Mouse (Mus musculus): Measurements from ENCODE around the gene Srp68. TPM values are rescaled to one million over a fixed set of nuclear protein-coding genes. Genes with fewer than 3 reads are reported as not detected.
"Not testable (repeated sequence)": the region's sequence is repeated elsewhere in the genome, so short reads cannot be mapped to it uniquely, and the experiment has no call there.

Gene Srp68
- polyA plus RNA-seq, 2 experiments from 2014 or later = 33.1 to 42.4 TPM

DNA sequence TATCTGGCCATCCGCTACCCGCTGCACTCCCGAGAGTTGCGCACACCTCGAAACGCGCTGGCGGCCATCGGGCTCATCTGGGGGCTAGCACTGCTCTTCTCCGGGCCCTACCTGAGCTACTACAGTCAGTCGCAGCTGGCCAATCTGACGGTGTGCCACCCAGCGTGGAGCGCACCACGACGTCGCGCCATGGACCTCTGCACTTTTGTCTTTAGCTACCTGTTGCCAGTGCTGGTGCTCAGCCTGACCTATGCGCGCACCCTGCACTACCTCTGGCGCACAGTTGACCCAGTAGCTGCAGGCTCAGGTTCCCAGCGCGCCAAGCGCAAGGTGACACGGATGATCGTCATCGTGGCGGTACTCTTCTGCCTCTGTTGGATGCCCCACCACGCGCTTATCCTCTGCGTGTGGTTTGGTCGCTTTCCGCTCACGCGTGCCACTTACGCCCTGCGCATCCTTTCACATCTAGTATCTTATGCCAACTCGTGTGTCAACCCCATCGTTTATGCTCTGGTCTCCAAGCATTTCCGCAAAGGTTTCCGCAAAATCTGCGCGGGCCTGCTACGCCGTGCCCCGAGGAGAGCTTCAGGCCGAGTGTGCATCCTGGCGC, 9.0 kb upstream of the Srp68 start:
- ATAC-seq = no peak

DNA sequence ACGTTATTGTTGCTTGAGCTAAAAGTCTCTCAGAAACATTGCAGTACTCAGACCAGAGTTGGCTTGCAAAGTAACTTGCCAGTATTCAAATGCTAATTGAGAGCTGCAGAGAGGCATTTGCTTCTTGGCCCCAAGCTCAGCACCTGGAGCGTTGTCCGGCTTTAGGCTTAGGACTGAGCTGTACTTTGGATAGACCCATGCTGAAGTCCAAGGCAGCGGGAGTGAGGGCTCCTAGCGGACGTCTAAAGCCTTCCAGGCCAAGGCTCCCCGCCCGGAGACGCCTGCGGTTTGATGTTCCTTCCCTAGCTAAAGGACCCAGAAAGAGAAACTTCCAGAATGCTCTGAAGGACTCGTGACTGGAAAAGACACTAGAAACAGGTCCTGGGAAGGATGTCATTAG, 8.1 kb upstream of the Srp68 start:
- ATAC-seq = no peak

DNA sequence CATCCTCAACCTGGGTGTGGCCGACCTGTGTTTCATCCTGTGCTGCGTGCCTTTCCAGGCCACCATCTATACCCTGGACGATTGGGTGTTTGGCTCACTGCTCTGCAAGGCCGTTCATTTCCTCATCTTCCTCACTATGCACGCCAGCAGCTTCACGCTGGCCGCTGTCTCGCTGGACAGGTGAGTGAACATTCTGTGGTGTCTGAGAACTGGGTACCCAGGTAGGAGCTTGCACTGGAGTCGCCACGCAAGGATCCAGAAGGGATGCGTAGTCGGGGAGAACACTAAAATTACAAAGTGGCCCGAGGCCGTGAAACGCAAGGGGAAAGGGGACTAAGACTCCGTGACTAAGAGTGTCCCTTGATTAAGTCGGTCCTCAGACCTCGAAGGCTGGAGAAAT, 7.7 kb upstream of the Srp68 start:
- ATAC-seq = no peak

DNA sequence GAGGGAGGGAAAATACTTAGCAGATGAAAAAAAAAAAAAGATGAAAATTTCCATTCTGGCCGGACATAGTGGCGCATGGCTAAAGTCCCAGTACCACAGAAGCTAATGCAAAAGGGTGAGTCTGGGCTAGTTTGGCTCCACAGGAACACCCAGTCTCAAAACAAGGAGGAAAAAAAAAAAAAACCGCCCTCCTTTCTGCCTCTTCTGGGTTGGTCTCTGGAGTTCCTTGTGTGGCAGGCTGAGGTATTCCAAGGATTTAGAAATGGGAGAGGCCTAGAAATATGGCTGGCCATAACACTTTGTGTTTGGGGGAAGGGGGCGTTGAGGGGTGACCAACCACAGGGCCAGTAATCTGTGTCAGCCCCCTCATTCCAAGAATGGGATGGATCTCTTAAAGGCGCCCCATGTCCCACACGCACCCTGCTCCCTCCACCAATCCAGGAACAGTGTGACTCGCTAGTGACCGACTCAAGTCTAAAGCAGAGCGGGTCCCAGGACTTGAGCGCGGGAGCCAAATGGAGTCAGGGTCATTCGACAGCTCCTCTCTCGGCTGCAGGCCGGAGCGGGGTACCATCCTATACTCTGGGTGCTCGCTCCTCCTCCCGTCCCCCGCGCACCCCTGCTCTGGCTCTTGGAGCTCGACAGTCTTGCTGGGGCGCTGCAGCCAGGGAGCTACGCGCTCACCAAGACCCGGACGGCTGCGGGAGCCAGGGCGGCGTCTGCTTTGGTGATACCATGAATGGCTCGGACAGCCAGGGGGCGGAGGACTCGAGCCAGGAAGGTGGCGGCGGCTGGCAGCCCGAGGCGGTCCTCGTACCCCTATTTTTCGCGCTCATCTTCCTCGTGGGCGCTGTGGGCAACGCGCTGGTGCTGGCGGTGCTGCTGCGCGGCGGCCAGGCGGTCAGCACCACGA, 7.0 kb upstream of the Srp68 start, which contains the start of gene Galr2:
Galr2 (plus strand) TSS at position 189 of the 913 bp plus-strand sequence.
- no peak for ATAC-seq

DNA sequence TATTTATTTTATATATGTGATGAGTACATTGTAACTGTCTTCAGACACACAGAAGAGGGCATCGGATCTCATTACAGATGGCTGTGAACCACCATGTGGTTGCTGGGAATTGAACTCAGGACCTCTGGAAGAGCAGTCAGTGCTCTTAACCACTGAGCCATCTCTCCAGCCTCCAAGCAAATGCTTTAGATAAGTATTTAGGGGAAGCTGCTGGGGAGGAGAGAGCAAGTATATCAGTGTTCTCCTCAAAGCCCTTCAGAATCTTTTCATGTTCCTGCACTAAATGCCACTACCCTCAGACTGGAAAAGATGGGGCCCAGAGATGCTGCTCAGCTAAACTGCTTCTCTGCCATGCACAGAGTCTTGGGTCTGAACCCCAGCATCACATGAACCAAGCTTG, 3.2 kb upstream of the Srp68 start:
- not testable (repeated sequence) for ATAC-seq

DNA sequence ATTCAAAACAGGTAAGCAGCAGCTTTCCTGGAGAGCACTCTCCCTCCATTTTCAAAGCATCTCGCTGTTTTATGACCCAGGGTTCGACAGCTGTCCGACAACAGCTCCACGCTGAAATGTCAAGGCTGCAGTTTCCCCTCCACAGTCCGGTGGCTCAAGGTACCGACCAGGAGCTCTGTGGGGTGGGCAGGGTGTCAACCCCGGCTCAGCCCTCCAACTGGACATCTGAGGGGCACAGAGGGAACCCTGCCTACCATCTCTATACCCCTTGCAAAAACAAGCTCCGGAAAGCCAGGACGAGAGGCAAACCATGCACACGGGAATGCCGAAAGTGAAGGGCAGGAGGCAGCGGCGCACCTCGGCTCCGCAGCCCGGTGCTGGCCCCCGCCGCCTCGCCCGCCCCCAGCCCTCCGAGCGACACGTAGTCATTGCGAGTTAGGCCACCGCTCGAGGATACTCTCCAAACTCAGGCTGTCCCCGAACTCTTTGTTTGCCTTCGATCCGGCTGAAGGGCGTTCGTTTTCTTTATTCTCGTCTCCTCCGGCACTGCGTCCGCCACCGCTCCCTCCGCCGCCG, 460 bp downstream of the Srp68 start:
- ATAC-seq = peak; percentile 31

DNA sequence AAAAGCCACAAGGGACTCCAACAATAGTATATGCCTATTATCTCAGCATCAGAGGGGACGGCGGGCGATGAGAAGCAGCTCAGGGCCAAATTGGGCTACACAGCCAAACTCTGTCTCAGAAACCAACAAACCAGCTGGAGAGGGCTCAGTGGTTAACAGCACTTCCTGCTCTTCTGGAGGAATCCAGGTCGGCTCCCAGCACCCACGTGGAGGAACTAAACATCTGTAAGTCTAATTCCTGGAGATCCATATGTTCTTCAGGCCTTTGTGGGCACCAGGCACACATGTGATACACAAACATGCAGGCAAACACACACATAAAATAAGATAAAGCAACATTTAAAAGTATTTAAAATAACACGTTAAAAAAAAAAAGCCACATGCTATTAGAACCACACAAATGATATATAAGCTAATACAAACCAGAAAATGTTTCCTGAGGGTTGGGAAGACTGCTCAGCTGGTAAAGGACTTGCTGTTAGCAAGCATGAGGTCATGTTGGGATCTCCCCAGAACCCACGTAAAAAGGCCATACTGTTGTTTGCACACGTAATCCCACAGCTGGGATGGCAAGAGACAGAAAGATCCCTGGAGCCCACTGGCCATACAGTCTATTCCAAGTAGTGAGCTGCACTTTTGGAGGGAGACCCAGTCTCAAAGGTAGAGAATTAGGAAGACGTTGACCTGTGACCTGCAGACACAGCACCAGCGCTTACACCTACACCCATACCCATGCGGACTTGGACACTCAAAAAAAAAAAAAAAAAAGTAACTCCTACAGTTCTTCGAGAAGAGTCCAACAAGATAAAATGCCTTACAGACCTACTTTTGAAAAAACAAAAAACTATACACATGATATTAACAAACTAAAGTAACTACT, 1.2 kb downstream of the Srp68 start:
- no peak for ATAC-seq

DNA sequence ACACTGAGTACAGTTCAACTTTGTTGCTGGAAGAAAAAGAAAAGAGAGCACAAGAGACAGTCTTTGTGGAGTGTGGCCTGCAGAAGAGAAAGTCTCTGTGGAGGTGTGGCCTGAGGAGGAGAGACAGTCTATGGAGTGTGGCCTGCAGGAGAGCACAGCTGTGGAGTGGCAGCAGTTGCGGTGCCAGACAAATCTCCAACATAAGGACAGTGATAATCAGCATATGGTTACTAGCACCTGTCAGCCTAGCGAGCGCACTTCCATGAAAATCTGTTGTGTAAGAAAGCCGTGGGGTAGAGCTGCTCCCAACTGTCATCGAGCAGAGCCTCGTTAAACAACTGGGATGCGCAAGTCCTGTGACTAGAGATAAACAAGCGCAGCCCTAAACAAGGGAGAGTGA, 4.5 kb downstream of the Srp68 start:
- no peak for ATAC-seq

DNA sequence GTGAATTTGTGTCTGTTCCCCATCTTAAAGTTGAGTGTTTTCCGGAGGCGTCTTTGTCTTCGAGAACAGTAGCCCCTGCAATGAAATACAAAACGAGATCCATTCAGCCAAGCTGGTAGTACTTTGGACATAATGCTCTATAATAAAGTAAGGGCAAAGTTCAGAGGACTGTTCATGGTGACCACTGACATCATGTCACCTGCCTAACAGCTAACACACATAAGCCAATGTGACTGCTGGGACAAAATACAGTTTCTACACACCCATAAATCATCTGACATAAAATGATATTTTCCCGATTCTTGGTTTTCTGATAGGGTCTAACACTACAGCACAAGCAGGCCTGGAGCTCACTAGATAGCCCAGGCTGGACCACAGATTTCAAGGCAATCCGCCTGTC, 5.7 kb downstream of the Srp68 start:
- ATAC-seq = no peak

DNA sequence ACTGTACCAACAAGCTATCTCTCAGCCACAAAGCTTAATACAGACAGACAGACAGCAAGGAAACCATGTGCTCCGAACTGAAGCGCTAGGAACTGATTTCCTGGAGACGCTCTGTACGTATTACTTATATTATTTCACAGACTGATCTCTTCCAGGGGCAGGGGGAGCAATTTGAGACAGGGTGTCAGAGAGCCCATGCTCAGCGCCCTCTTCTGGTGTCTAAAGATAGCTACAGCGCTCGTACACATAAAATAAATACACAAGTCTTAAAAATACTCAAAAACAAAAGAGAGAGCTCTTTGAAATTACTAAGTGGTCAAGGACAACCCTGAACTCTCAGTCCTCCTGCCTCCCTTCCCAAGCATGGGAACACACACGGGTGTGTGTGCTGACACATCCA, 6.4 kb downstream of the Srp68 start:
- ATAC-seq = no peak

DNA sequence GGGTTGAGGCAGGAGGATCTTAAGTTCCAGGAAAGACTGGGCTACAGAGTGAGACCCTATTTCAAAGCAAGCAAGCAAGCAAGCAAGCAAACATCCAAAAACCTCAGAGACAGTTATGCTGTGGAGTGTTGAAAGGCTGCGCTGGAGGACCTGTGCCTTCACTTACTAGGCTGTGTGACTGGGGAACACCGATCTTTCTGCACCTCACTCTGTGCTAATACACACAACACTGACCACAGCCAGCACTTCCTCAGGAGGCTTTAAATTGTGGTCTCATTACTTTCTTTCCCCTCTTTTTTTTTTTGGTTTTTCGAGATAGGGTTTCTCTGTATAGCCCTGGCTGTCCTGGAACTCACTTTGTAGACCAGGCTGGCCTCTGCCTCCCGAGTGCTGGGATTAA, 8.2 kb downstream of the Srp68 start:
- ATAC-seq = no peak

DNA sequence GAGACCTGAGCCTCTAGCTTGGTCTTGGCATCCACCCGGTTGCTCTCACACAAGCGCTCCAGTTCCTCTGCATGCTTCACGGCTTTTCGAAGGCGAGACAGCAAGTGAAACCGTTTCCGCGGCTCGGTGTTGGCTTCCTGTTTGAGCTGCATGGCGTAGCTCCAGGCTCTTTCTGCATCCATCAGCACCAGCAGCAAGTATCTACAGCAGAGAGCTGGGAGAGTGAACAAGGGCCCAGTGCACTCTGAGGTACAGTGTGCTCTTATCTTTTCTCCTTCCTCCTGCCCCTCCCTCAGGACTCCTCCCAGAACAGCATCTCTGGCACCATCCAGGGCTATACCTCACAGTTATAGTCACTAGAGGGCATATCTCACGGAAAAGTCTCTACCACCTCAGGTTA, 8.7 kb downstream of the Srp68 start:
- peak; percentile 54 for ATAC-seq

DNA sequence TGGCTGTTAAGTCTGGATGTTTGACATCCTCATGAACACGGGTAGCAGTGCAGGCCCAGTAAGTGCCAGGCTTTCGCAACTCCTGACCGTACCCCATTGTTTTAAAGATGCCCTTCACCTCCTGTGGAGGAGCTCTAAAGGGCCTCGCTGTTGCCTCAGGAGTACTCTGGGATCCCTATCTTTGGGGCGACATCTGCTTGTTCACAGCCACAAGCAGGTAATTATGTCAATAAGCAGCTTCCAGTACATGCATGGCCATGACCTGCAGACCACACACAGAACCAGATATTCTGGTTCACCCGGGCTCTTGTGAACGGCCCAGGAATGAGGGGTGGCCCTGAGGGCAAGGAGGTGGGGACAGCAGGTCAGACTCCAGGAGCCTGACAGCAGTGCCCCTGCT, 13.8 kb downstream of the Srp68 start:
- ATAC-seq = no peak

DNA sequence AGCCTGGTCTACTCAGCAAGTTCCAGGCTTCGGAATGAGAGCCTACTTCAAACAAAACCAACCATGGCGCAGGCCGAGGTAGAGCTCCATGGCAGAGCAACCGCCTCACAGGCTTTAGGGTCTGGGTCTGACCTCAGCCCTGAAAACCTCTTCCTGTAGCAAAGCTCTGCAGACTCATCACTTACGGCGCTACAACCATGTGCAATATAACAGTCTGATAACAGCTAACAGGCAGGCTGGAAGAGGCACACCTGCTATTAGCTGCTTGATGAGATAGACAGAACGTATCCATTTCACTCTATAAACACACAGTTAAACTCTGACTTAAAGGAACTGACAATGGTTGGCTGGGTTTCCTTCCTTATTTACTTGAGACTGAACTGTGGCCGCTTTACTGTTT, 14.6 kb downstream of the Srp68 start:
- ATAC-seq = no peak

DNA sequence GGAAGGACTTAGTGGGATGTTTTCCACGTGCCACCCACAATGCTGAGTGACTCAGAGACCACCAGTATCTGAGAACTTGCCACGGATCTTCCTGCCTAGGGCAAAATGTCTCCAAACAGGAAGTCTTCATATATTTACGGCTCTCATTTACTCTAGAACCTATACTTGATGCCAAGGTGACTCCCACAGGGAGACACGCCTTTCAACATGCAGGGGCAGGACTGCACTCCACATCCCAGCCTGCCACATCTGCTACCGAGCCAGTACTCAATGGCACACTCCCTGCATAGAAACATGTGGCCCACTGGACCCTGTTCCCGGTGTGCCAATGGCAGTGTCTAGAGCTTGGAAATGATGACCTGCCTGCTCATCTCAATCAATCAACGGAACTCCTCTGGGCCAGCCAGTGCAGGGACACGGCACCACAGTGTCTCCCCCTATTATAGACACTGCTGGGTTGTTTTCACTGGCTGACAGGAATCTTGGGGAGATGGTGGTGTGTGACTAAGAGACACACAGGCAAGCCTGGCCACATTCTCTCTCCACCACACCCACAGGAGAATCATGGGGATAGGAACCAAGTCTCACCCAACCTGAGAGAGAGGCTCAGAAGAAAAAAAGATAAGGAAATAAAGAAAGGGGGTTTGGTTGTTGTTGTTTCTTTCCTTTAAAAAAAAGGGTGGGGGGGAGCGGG, 17.9 kb downstream of the Srp68 start:
- ATAC-seq = peak; percentile 53

DNA sequence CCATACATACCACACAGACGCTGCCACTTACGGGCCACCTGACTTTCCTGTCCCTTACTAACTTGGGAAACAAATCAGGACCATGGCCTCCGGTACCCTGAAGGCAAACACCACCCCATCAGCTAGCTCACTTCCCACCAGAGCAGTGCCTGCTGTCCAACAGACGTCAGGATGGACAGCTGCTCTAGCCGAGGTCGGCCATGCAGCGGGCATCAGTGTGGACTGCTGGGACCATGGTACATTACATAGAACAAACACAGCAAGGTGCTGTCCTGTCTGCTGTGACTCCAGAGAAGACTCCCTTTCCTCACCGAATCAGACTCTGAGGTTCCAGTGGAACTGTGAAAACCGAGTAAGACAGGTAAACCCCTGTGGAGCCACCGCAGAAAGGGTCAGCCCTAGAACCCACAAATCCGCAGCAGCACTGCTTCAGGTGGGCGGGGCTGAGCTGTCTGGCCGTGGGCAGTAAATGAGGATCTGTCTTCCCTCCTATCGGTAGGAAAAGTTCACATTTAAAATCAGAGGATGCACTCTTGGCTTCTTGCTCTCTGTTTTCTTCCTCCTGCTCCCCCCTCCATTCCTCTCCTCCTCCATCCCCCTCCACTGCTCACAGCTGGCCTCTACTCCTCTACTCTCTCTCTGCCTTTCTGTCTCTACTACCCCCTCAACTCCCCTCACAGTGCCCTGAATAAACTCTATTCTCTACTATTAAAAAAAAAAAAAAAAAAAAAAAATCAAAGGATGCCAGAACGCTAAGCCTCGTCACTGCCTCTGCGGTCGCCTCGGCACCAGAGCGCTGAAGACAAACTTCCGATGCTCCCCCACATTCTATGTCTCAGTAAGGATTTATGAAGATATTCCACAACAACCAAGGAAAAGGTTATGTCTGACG, 18.7 kb downstream of the Srp68 start:
- peak; percentile 55 for ATAC-seq

DNA sequence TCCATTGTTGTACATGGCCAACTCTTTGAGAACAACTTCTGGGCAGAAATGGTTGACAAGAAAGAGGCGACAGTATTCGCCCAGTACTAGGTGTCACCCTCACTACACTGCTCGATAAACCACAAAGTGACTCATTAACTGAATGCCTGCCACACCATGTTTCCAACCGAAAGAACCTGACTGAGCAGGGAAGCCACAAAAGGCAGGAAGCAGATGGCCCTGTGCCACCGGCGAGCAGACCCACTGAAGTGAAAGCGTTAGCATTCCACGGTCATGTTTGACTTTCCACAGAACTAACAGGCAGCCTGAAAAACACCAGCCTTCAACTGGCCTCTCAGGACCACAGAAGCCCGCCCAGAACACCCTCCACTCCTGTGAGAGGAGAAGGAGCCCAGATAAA, 19.4 kb downstream of the Srp68 start:
- ATAC-seq = peak; percentile 75

DNA sequence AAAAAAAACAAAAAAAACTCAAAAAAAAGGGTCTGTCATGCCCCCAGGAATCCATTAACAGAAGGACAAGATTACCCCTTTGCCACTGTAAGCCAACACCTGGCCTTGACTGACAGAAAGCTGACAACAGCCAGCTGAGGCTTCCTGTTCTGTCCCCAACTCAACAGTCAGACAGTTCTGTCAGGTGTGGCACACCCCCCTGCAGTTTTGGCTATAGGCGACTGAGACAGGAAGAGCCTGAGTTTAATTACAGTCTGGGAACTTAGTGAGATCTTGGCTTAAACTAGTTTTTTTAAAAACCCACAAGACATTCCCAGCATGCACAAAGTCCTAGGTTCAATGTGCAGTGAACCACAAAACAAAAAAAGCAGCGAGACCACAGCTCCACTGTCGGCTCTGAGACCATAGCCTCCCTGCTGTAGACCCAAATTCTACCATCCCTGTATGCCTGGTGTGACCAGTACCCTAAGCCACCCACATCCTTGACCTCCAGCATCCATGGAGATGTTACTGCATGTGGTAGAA, 20.9 kb downstream of the Srp68 start:
- ATAC-seq = no peak

DNA sequence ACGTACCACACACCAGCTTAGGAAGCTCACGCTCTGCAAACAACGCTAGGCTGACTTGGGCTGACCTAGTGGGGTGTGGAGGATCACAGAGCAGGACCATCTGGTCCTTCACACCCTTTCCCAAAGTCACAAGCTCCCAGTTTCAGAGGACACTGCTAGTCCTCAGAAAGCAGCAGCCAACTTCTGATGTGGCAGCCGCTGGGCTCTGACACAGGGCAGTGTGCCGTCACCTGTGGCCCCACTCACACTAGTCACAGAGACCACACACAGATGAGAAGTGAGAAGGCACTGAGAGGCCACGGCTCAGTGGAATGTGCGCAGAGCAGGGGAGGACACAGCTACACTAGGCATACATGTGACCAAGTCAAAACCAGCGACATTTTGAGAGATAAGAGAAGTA, 23.1 kb downstream of the Srp68 start:
- no peak for ATAC-seq

DNA sequence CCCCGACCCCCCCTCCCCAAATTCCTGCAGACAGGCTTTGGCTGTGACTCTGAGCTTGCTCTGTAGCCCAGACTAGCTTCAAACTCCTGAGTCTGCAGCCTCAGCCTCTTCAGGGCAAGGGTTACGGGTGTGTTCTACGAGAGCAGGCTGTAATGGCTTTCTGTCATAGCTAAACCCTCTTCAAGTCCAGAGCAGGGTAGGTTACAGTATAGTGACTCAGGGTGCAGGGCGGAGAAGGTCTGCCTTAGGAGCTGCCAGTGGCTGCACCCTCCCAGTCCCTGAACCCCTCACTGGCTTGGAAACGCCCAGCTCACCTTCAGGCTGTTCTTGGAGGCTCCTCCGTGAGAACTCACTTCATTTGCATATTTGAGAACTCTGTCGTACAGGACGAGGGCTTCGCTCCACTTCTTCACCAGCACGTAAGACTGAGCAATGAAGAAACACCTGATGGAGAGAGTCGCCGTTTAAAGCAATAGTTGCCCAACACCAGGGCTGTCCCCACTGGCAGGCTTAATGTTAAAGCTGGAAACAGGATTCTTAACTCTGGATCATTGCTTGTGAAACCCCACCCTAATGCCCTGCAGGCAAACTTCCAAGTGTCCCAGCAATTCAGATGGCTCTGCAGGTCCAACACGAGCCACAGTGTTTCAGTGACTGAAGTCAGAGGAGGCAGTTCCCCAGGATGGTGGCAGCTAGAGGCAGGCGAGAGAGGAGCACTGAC, 26.4 kb downstream of the Srp68 start:
- no peak for ATAC-seq

Data from activated CD4-positive, CD25-positive, alpha-beta regulatory T cell, adult 4 months (primary cell).